Mouse (Mus musculus) neural tube, embryonic 12.5 days (tissue): Measurements from ENCODE around the gene Slc3a2. TPM values are rescaled to one million over a fixed set of nuclear protein-coding genes. Genes with fewer than 3 reads are reported as not detected.

ENCODE experiments used
- ATAC-seq: fragments of 200-750 bp; cut with Nextera tagmentation; 2 replicates; pipeline ENCODE4 v1.8.0; 2017; ENCODE audit warnings: low read depth, mild to moderate bottlenecking, moderate TSS enrichment, moderate library complexity; ENCODE audit not compliant: low FRiP score
- H3K27ac ChIP-seq: fragments of 300-500 bp; sonication (generic); 2 replicates; pipeline ENCODE4 v1.5.1; 2016
- H3K27me3 ChIP-seq: fragments of 300-500 bp; sonication (generic); replicated peaks from 2 replicates; pipeline ENCODE4 v1.6.1; 2016; ENCODE audit warnings: mild to moderate bottlenecking
- H3K36me3 ChIP-seq: fragments of 300-500 bp; sonication (generic); 2 replicates; pipeline ENCODE4 v1.6.1; 2016; ENCODE audit warnings: mild to moderate bottlenecking
- H3K4me1 ChIP-seq: fragments of 300-500 bp; sonication (generic); 2 replicates; pipeline ENCODE4 v1.6.1; 2016
- H3K4me2 ChIP-seq: fragments of 300-500 bp; sonication (generic); replicated peaks from 2 replicates; pipeline ENCODE4 v1.6.1; 2016; ENCODE audit warnings: mild to moderate bottlenecking
- H3K4me3 ChIP-seq: fragments of 300-500 bp; sonication (generic); 2 replicates; pipeline ENCODE4 v1.5.1; 2016
- H3K9ac ChIP-seq: fragments of 300-500 bp; sonication (generic); 2 replicates; pipeline ENCODE4 v1.6.1; 2016; ENCODE audit warnings: mild to moderate bottlenecking
- H3K9me3 ChIP-seq: fragments of 300-500 bp; sonication (generic); 2 replicates; pipeline ENCODE4 v1.6.1; 2016; ENCODE audit warnings: mild to moderate bottlenecking
- WGBS: fragments of 180-500 bp; shearing (Covaris S2); methylation state at CpG from one replicate; pipeline ENCODE4 v1.1.7; 2016; 5-methylcytosine and 5-hydroxymethylcytosine counted together
- polyA plus RNA-seq: library from polyadenylated mRNA; unstranded; fragments of >200 nt; fragmentation: Nextera tagmentation; extraction: Ambion mirVana; gene quantifications from 2 replicates; pipeline ENCODE4 v1.2.1, GENCODE M21; 2016

The Slc3a2 gene
- polyA plus RNA-seq = 144 and 147 TPM in 2 replicates

- WGBS = under 1% methylated on average over 50 of the region's 50 CpGs
- peak within 1 kb of the TSS; percentile 89 for H3K27ac ChIP-seq
- peaks cover 31% of the 10 kb centered on the region for H3K4me1 ChIP-seq
- peak within 1 kb of the TSS; percentile 76 for H3K4me3 ChIP-seq
- H3K27me3 ChIP-seq = no peaks in the 10 kb centered on the region
- peak within 1 kb of the TSS; percentile 79 for H3K4me2 ChIP-seq
- peak; percentile 97 for ATAC-seq
- peaks cover 23% of the 10 kb centered on the region for H3K36me3 ChIP-seq
- peak within 1 kb of the TSS; percentile 92 for H3K9ac ChIP-seq
- H3K9me3 ChIP-seq = no peaks in the 10 kb centered on the region
These were observed at the start of gene Slc3a2 for GRCm38 (mm10) chr19:8722907-8723573. Slc3a2 (minus strand) TSS chr19:8723369.

- Histone ChIP-seq H3K9ac (peak within 1 kb of the TSS; percentile 94), H3K9me3 (0 out of 2 replicates have a peak, but pooled peaks cover 2% of the 10 kb centered on the region), H3K4me1 (peaks cover 32% of the 10 kb centered on the region), H3K4me2 (peak within 1 kb of the TSS; percentile 64), H3K27me3 (no peaks in the 10 kb centered on the region), H3K4me3 (peak within 1 kb of the TSS; percentile 79), H3K27ac (peak within 1 kb of the TSS; percentile 60; the same call in 1 of the 2 replicates), H3K36me3 (peaks cover 63% of the 10 kb centered on the region)
- 0 out of 2 replicates have a peak, but pooled peaks have one; percentile 12 for ATAC-seq
- 22% methylated on average over 29 of the region's 29 CpGs for WGBS
These were observed 47.5 kb upstream of the Slc3a2 start, which contains the start of gene Tmem223 for GRCm38 (mm10) chr19:8770567-8771270. Tmem223 (plus strand) TSS chr19:8770996.

- Histone ChIP-seq H3K36me3 (peaks cover 84% of the 10 kb centered on the region), H3K9me3 (peaks cover 14% of the 10 kb centered on the region; the same call in 1 of the 2 replicates), H3K27ac (no peak overlapping the region), H3K4me1 (peaks cover 4% of the 10 kb centered on the region; the same call in 1 of the 2 replicates), H3K4me2 (no peak overlapping the region), H3K4me3 (no peak overlapping the region), H3K9ac (no peak overlapping the region), H3K27me3 (no peaks in the 10 kb centered on the region)
- ATAC-seq = no peak
- 96% methylated on average over 9 of the region's 9 CpGs for WGBS
These were observed 42.4 kb upstream of the Slc3a2 start for GRCm38 (mm10) chr19:8765562-8765961.

GRCm38 (mm10) chr19:8763276-8763675 is 40.1 kb upstream of the Slc3a2 start:
- H3K36me3 ChIP-seq = peaks cover 63% of the 10 kb centered on the region
- 93% methylated on average over 4 of the region's 4 CpGs for WGBS

GRCm38 (mm10) chr19:8760757-8761156 is 37.6 kb upstream of the Slc3a2 start:
- no peak for ATAC-seq
- 84% methylated on average over 2 of the region's 2 CpGs for WGBS

More at GRCm38 (mm10) chr19:8763276-8763675, 40.1 kb upstream of the Slc3a2 start:
- H3K27ac ChIP-seq = no peak overlapping the region
- no peak overlapping the region for H3K9ac ChIP-seq
- H3K4me3 ChIP-seq = no peak overlapping the region
- H3K4me2 ChIP-seq = no peak overlapping the region
- peaks cover 14% of the 10 kb centered on the region; the same call in 1 of the 2 replicates for H3K9me3 ChIP-seq
- no peaks in the 10 kb centered on the region for H3K27me3 ChIP-seq
- H3K4me1 ChIP-seq = peaks cover 8% of the 10 kb centered on the region
- no peak for ATAC-seq

GRCm38 (mm10) chr19:8758899-8759298 is 35.7 kb upstream of the Slc3a2 start:
- peak overlapping the region; percentile 77; the same call in 1 of the 2 replicates for H3K4me2 ChIP-seq
- H3K36me3 ChIP-seq = peaks cover 35% of the 10 kb centered on the region
- no peak overlapping the region for H3K4me3 ChIP-seq
- no peak overlapping the region for H3K9ac ChIP-seq
- H3K4me1 ChIP-seq = peaks cover 19% of the 10 kb centered on the region
- 94% methylated on average over 2 of the region's 2 CpGs for WGBS
- no peak for ATAC-seq
- H3K9me3 ChIP-seq = no peaks in the 10 kb centered on the region
- H3K27me3 ChIP-seq = no peaks in the 10 kb centered on the region
- H3K27ac ChIP-seq = no peak overlapping the region

More at GRCm38 (mm10) chr19:8760757-8761156, 37.6 kb upstream of the Slc3a2 start:
- Histone ChIP-seq H3K36me3 (peaks cover 39% of the 10 kb centered on the region), H3K9ac (no peak overlapping the region), H3K27ac (no peak overlapping the region), H3K4me2 (no peak overlapping the region), H3K27me3 (no peaks in the 10 kb centered on the region), H3K4me1 (peaks cover 18% of the 10 kb centered on the region), H3K4me3 (no peak overlapping the region), H3K9me3 (peaks cover 13% of the 10 kb centered on the region; the same call in 1 of the 2 replicates)

GRCm38 (mm10) chr19:8757471-8757998 is 34.4 kb upstream of the Slc3a2 start:
- Histone ChIP-seq H3K4me1 (peaks cover 19% of the 10 kb centered on the region), H3K36me3 (peaks cover 31% of the 10 kb centered on the region), H3K9ac (peak overlapping the region; percentile 96), H3K4me3 (peak overlapping the region; percentile 96), H3K27me3 (no peaks in the 10 kb centered on the region), H3K27ac (no peak overlapping the region; the same call in 1 of the 2 replicates), H3K4me2 (peak overlapping the region; percentile 77), H3K9me3 (no peaks in the 10 kb centered on the region)
- no peak for ATAC-seq
- 8% methylated on average over 14 of the region's 14 CpGs for whole genome bisulfite sequencing

GRCm38 (mm10) chr19:8756635-8757387 is 33.6 kb upstream of the Slc3a2 start, which contains the start of gene Nxf1:
Nxf1 (plus strand) TSS chr19:8757073.
- peak; percentile 95 for ATAC-seq
- WGBS = 1% methylated on average over 74 of the region's 75 CpGs
- H3K27ac ChIP-seq = peak within 1 kb of the TSS; percentile 80

GRCm38 (mm10) chr19:8755652-8756051 is 32.5 kb upstream of the Slc3a2 start:
- Histone ChIP-seq H3K36me3 (peaks cover 41% of the 10 kb centered on the region), H3K9me3 (no peaks in the 10 kb centered on the region), H3K4me2 (peak overlapping the region; percentile 77), H3K4me3 (no peak overlapping the region), H3K27me3 (no peaks in the 10 kb centered on the region), H3K27ac (no peak overlapping the region), H3K9ac (no peak overlapping the region), H3K4me1 (peaks cover 19% of the 10 kb centered on the region)
- 78% methylated on average over 3 of the region's 3 CpGs for WGBS
- ATAC-seq = no peak

More at GRCm38 (mm10) chr19:8756635-8757387, 33.6 kb upstream of the Slc3a2 start, which contains the start of gene Nxf1:
- peaks cover 31% of the 10 kb centered on the region for H3K36me3 ChIP-seq
- peaks cover 19% of the 10 kb centered on the region for H3K4me1 ChIP-seq
- H3K4me2 ChIP-seq = peak within 1 kb of the TSS; percentile 77
- H3K9me3 ChIP-seq = no peaks in the 10 kb centered on the region
- peak within 1 kb of the TSS; percentile 96 for H3K9ac ChIP-seq
- peak within 1 kb of the TSS; percentile 96 for H3K4me3 ChIP-seq
- H3K27me3 ChIP-seq = no peaks in the 10 kb centered on the region

GRCm38 (mm10) chr19:8747368-8747767 is 24.2 kb upstream of the Slc3a2 start:
- H3K4me1 ChIP-seq = peaks cover 6% of the 10 kb centered on the region
- H3K9ac ChIP-seq = no peak overlapping the region
- no peak overlapping the region for H3K4me2 ChIP-seq
- ATAC-seq = no peak
- no peaks in the 10 kb centered on the region for H3K9me3 ChIP-seq
- no peak overlapping the region for H3K27ac ChIP-seq
- WGBS = 71% methylated on average over 2 of the region's 2 CpGs
- H3K4me3 ChIP-seq = no peak overlapping the region
- no peaks in the 10 kb centered on the region for H3K27me3 ChIP-seq
- peaks cover 82% of the 10 kb centered on the region for H3K36me3 ChIP-seq

- no peak overlapping the region for H3K4me3 ChIP-seq
- 98% methylated on average over 1 of the region's 1 CpGs for WGBS
- no peak for ATAC-seq
- peaks cover 17% of the 10 kb centered on the region for H3K4me1 ChIP-seq
- H3K9me3 ChIP-seq = no peaks in the 10 kb centered on the region
- no peak overlapping the region for H3K4me2 ChIP-seq
- H3K27me3 ChIP-seq = no peaks in the 10 kb centered on the region
- no peak overlapping the region for H3K9ac ChIP-seq
- no peak overlapping the region for H3K27ac ChIP-seq
- H3K36me3 ChIP-seq = peaks cover 68% of the 10 kb centered on the region
These were observed 22.2 kb upstream of the Slc3a2 start for GRCm38 (mm10) chr19:8745382-8745781.
